Mouse (Mus musculus) intestine, postnatal 0 days (tissue): Measurements from ENCODE around the gene Zfp217. TPM values are rescaled to one million over a fixed set of nuclear protein-coding genes. Genes with fewer than 3 reads are reported as not detected.
A peak's percentile ranks its signal among the peaks of the same experiment; 100 is the strongest.

Experiments used
- ATAC-seq: fragments of 200-750 bp; cut with Nextera tagmentation; 2 replicates; pipeline ENCODE4 v1.8.0; 2017; ENCODE audit warnings: mild to moderate bottlenecking, moderate TSS enrichment, moderate library complexity
- H3K27ac ChIP-seq: fragments of 300-500 bp; sonication (generic); 2 replicates; pipeline ENCODE4 v1.5.1; 2014; ENCODE audit warnings: mild to moderate bottlenecking, low read depth, low read length, moderate library complexity
- H3K27me3 ChIP-seq: fragments of 300-500 bp; sonication (generic); replicated peaks from 2 replicates; pipeline ENCODE4 v1.6.1; 2014; ENCODE audit warnings: low read length, mixed read lengths; ENCODE audit not compliant: control insufficient read depth, insufficient read depth
- H3K36me3 ChIP-seq: fragments of 300-500 bp; sonication (generic); 2 replicates; pipeline ENCODE4 v1.6.1; 2014; ENCODE audit warnings: mild to moderate bottlenecking, moderate library complexity; ENCODE audit not compliant: control insufficient read depth, insufficient read depth
- H3K4me1 ChIP-seq: fragments of 300-500 bp; sonication (generic); replicated peaks from 2 replicates; pipeline ENCODE4 v1.6.1; 2014; ENCODE audit warnings: antibody characterized with exemption, low read length, mixed read lengths; ENCODE audit not compliant: control insufficient read depth, insufficient read depth
- H3K4me2 ChIP-seq: fragments of 300-500 bp; sonication (generic); replicated peaks from 2 replicates; pipeline ENCODE4 v1.6.1; 2014; ENCODE audit warnings: low read depth, mild to moderate bottlenecking, moderate library complexity
- H3K4me3 ChIP-seq: fragments of 300-500 bp; sonication (generic); 2 replicates; pipeline ENCODE4 v1.5.1; 2014; ENCODE audit warnings: low read depth, low read length
- H3K9ac ChIP-seq: fragments of 300-500 bp; sonication (generic); 2 replicates; pipeline ENCODE4 v1.6.1; 2014; ENCODE audit warnings: mild to moderate bottlenecking, low read depth, low read length
- H3K9me3 ChIP-seq: fragments of 300-500 bp; sonication (generic); 2 replicates; pipeline ENCODE4 v1.6.1; 2016; ENCODE audit warnings: mixed run types; ENCODE audit not compliant: control insufficient read depth
- CTCF ChIP-seq: sonication (generic); IDR thresholded peaks from 2 replicates; pipeline ENCODE4 v1.5.1; 2016; ENCODE audit warnings: low read depth, mild to moderate bottlenecking, control low read depth, antibody characterized with exemption, moderate library complexity
- WGBS: fragments of 180-500 bp; shearing (Covaris S2); extraction: QIAGEN DNeasy Blood & Tissue Kit; methylation state at CpG from one replicate; pipeline ENCODE4 v1.1.7; 2014; 5-methylcytosine and 5-hydroxymethylcytosine counted together
- polyA plus RNA-seq: library from polyadenylated mRNA; unstranded; fragments of >200 nt; fragmentation: Nextera tagmentation; extraction: Ambion mirVana; gene quantifications from 2 replicates; pipeline ENCODE4 v1.2.1, GENCODE M21; 2015

Gene Zfp217
- polyA plus RNA-seq, 1 experiment from 2014 or later: 2.2 TPM

DNA sequence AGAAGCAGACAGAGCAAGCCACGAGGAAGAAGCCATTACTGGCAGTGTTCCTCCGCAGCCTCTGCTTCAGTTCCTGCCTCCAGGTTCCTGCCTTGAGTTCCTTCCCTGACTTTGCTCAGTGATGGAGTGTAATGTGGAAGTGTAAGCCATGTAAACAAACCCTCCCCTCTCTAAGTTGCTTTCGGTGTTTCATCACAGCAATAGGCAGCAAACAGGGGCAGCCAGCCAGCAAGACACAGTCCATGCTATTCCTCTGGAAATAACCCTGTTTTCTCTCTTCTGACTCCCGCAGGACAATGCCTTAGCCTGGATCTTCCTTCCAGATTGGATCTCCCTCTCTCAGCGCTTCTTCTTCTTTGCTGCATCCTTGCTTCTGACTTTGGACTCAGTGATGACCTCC, 77.9 kb downstream of the Zfp217 start:
- Histone ChIP-seq H3K9ac (no peak overlapping the region), H3K4me2 (no peak overlapping the region), H3K9me3 (0 out of 2 replicates have a peak, but pooled peaks cover 3% of the 10 kb centered on the region), H3K4me1 (no peaks in the 10 kb centered on the region; the same call in 1 of the 2 replicates), H3K36me3 (no peaks in the 10 kb centered on the region), H3K27me3 (no peaks in the 10 kb centered on the region), H3K4me3 (no peak overlapping the region), H3K27ac (no peak overlapping the region)
- 75% methylated on average over 5 of the region's 5 CpGs for WGBS
- TF ChIP-seq CTCF: no peak
- no peak for ATAC-seq

DNA sequence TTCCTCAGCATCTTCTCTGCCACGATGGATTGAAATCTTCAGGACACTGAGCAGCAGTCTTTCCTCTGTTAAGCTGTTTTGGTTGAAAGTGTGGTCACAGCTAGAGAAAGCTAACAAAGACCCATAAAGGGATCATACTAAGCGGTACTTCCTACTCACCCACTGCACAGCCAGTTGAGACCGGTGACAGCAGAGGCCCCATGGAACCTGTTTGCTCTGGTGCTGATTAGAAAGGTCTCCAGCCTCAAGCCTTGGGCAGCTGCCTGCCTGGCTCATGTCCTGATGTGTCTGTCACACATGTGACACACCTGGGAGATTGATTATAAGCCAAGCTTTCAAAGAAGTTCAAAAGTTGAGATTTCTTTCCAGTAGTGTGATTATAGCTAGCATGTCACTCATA, 85.5 kb downstream of the Zfp217 start:
- TF ChIP-seq CTCF: no peak
- no peak overlapping the region for H3K4me2 ChIP-seq
- no peaks in the 10 kb centered on the region for H3K9me3 ChIP-seq
- H3K36me3 ChIP-seq: no peaks in the 10 kb centered on the region
- no peaks in the 10 kb centered on the region for H3K27me3 ChIP-seq
- peaks cover 6% of the 10 kb centered on the region; the same call in 1 of the 2 replicates for H3K4me1 ChIP-seq
- ATAC-seq: peak; percentile 58; the same call in 1 of the 2 replicates
- H3K4me3 ChIP-seq: no peak overlapping the region
- 67% methylated on average over 3 of the region's 3 CpGs for WGBS
- no peak overlapping the region for H3K9ac ChIP-seq
- no peak overlapping the region for H3K27ac ChIP-seq

DNA sequence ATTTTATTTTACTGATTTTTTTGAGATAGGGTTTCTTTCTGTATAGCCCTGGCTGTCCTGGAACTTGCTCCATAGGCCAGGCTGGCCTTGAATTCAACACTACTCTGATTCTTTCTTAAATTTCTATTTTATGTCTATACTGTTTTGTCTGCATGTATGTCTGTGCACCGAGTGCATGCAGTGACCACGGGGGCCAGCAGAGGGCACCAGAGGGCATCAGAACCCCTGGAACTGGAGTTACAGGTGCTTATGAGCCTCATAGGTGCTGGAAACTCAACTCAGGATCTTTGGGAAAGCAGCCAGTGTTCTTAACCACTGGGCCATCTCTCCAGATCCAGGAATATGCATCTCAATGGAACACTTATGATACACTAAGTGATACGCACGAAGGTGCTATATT, 87.8 kb downstream of the Zfp217 start:
- 66% methylated on average over 4 of the region's 4 CpGs for WGBS
- H3K4me3 ChIP-seq: no peak overlapping the region

DNA sequence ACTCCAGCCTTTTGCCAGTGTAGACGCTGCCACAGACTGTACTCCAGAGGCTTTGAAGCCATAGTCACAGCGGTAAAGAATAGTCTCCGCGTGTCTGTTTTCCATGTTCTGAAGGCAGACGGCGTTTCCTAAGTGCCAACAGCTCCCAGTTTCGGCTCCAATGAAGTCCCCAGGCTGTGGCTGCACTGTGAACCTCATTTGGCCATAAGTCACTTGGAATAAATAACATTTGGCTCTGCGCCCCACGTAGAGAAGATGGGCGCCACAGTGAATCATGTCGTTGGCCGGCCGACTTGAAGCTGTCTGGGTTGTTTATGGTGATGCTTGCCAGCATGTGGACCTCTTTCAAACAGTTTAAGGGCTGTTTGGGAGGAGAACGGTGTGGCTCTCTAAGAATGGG, 89.1 kb downstream of the Zfp217 start:
- Histone ChIP-seq H3K27ac (no peak overlapping the region; the same call in 1 of the 2 replicates), H3K9ac (no peak overlapping the region), H3K4me2 (no peak overlapping the region), H3K4me1 (peaks cover 6% of the 10 kb centered on the region; the same call in 1 of the 2 replicates), H3K9me3 (no peaks in the 10 kb centered on the region), H3K4me3 (no peak overlapping the region), H3K27me3 (no peaks in the 10 kb centered on the region), H3K36me3 (no peaks in the 10 kb centered on the region)
- ATAC-seq: no peak
- WGBS: 71% methylated on average over 14 of the region's 14 CpGs
- TF ChIP-seq CTCF: no peak

More for the DNA sequence above, 87.8 kb downstream of the Zfp217 start:
- Histone ChIP-seq H3K9ac (no peak overlapping the region), H3K4me2 (no peak overlapping the region), H3K4me1 (peaks cover 6% of the 10 kb centered on the region; the same call in 1 of the 2 replicates), H3K9me3 (no peaks in the 10 kb centered on the region), H3K27ac (no peak overlapping the region), H3K27me3 (no peaks in the 10 kb centered on the region), H3K36me3 (no peaks in the 10 kb centered on the region)
- ATAC-seq: no peak
- peak; percentile 77 for TF ChIP-seq CTCF
